Mouse (Mus musculus) left cerebral cortex, postnatal 14 days (tissue): Measurements from ENCODE around the gene Gm28042. TPM values are rescaled to one million over a fixed set of nuclear protein-coding genes. Genes with fewer than 3 reads are reported as not detected.

ENCODE experiments used
- DNase-seq, 2 experiments: peaks; one replicate each; pipeline ENCODE4 v3.0.0; 2021 to 2022; ENCODE audit warnings: low spot score in 2 of 2, mixed read lengths in 1 of 2
- intact Hi-C: fragments of 180-260 bp; cut with DNase I; formaldehyde crosslinking; loops from one replicate; pipeline ENCODE4 v1.15.1; 2025
- total RNA-seq, 2 experiments: library from RNA; stranded (reverse); gene quantifications; 2 replicates each; pipeline ENCODE4 v1.2.3; 2021

Gm28042 gene
- total RNA-seq, 2 experiments from 2014 or later, result 1.0 to 1.2 TPM

- no peak for DNase-seq
- intact Hi-C loops, result no loop called here
Measured at GRCm38 (mm10) chr2:120008672-120009071, 18.6 kb upstream of the Gm28042 start.

GRCm38 (mm10) chr2:120011462-120012200 lies 15.7 kb upstream of the Gm28042 start:
- intact Hi-C loops, result loop anchor here (2.0 kb wide), 1 partner anchor 41 kb away; no protein-coding TSS in a partner anchor
- DNase-seq, result peak; percentile 70 to 71

GRCm38 (mm10) chr2:120012924-120013323 lies 14.4 kb upstream of the Gm28042 start:
- no peak for DNase-seq
- intact Hi-C loops, result no loop called here

DNA sequence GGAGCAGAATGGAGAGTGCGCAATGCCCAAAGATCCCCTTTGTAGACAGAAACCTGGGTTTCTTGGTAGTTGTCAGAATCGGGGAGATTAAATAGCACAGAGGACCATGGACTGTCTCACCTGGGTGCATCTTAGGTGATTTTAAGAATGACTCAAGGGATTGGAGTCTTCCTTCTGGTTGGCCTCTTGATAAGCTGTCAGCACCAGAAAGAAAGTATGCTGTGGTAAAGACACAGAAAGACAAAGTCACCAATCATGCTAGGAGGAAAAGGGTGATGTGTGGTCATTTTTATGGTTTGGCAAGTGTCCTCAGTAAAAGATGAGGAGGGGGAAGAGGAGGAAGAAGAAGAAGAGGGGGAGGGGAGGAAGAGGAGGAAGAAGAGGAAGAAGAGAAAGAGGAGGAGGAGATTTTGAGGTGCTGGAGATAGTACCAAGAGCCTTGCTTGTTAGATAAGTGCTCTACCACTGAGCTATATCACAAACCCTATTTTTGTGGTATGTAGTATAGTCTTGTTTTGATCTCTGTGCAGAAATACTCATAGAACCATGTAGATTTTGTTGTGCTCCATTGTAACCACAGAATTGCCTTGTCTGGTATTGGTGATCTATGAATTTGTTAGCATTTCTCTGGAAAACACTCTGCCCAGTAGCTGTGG lies 13.3 kb upstream of the Gm28042 start:
- intact Hi-C loops, result no loop called here
- no peak for DNase-seq

DNA sequence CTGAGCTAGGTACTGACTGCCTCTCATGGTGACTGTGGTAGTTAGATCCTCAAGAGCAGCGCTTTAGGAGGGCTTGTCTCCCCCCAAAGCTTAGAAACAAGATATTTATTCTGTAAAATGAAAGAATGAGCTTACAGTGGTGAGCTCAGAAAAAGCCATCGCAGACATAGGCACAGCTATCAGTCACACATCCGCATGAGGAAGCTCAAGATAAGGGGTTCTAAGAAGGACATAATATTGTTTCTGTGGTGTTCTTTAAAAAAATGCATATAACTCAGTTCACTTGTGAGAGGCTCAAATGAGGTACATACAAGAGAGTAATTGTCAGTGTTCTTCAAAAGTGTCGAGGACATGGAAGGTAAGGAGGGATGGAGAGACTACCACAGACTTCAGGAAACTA lies 11.4 kb upstream of the Gm28042 start:
- intact Hi-C loops, result no loop called here

GRCm38 (mm10) chr2:120017599-120017998 lies 9.7 kb upstream of the Gm28042 start:
- intact Hi-C loops, result no loop called here
- no peak for DNase-seq

More for the DNA sequence above, 11.4 kb upstream of the Gm28042 start:
- no peak for DNase-seq

- DNase-seq, result no peak
- intact Hi-C loops, result no loop called here
Measured at GRCm38 (mm10) chr2:120024337-120024736, 3.0 kb upstream of the Gm28042 start.

GRCm38 (mm10) chr2:120027950-120028331 lies 648 bp downstream of the Gm28042 start:
- intact Hi-C loops, result loop anchor here (5.0 kb wide), 1 partner anchor 56 kb away; the partner anchor contains the start of gene Mapkbp1
- no peak for DNase-seq

DNA sequence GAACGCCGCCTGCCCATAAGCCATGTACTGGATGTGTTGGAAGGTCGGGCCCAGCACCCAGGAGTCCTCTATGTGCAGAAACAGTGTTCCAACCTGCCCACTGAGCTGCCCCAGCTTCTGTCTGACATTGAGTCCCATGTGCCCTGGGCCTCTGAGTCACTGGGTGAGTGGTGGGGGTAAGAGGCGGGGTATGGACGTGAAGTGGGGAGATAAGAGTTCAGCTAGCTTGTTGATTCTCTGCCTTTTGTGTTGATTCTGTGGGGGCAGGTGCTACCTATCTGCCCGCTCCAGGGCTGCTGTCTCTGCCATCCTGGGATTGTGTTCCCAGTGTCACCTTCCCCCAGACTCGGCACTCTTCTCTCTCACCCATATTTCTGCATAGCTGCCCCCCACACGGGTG lies 3.1 kb downstream of the Gm28042 start:
- intact Hi-C loops, result no loop called here
- DNase-seq, result no peak

DNA sequence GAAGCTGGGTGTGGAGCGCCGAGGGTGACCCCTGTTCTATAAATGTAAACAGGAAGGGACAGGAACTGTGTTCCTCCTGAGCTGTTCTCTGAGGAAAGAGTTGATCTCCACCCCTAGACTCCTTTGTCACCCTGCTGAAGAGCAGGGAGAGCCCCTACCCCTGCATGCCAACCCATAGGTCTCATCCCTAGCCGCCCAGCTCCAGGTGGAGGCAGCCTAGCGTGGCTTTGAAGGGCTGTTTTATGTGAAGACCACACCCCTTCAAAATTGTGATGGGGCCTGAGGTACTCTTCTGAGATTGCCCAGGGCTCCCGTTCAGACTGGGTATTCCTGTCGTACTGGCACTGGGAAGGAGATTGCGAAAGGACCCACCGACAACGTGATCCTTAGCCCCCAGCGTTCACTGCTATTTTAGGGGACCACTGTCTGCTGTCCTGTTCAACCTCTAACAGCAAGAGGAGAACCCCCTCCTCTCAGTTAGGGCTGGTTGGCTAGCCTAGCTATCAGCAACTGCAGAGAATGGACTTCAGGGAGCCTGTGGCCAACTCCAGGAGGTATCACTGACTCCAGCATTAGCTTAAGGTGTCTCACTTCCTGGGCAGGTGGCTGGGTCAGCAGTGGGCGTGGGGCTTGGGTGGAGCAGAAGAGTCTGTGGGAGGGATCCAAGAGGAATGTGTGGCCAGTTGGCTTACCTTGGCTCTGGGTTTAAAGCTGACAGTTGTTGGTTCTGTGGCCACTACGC lies 5.6 kb downstream of the Gm28042 start, which contains the start of gene Pla2g4b:
TSS of gene Pla2g4b (plus strand) at position 692 of the 742 bp plus-strand sequence.
- DNase-seq, result no peak
- intact Hi-C loops, result no loop called here

DNA sequence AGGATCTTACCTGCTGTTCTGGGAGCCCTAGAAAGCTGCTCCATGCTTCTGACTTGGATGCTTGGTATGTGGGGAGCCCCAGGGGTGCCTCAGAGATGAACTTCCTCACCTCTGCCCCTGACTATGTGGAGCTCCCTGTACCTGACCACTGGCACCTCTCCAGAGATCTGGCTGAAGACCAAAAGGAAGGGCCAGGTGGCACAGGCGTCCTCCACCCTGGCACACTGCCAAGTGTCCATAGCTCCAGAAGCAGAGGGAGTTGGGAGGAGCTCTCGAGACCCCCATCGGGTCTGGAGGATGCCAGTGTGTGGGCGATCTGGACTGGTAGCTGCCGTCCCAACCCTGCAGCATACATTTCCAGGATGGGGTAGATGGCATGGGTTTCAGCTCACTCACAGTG lies 6.4 kb downstream of the Gm28042 start:
- intact Hi-C loops, result no loop called here

GRCm38 (mm10) chr2:120037744-120038143 lies 10.5 kb downstream of the Gm28042 start:
- DNase-seq, result no peak
- intact Hi-C loops, result no loop called here

More for the DNA sequence above, 6.4 kb downstream of the Gm28042 start:
- no peak for DNase-seq

- DNase-seq, result no peak
- intact Hi-C loops, result no loop called here
Measured at GRCm38 (mm10) chr2:120040991-120041390, 13.7 kb downstream of the Gm28042 start.

- intact Hi-C loops, result no loop called here
- peak; percentile 57 to 76 for DNase-seq
Measured at GRCm38 (mm10) chr2:120044101-120044603, 16.9 kb downstream of the Gm28042 start.

GRCm38 (mm10) chr2:120044676-120045075 lies 17.4 kb downstream of the Gm28042 start:
- intact Hi-C loops, result no loop called here
- no peak for DNase-seq

DNA sequence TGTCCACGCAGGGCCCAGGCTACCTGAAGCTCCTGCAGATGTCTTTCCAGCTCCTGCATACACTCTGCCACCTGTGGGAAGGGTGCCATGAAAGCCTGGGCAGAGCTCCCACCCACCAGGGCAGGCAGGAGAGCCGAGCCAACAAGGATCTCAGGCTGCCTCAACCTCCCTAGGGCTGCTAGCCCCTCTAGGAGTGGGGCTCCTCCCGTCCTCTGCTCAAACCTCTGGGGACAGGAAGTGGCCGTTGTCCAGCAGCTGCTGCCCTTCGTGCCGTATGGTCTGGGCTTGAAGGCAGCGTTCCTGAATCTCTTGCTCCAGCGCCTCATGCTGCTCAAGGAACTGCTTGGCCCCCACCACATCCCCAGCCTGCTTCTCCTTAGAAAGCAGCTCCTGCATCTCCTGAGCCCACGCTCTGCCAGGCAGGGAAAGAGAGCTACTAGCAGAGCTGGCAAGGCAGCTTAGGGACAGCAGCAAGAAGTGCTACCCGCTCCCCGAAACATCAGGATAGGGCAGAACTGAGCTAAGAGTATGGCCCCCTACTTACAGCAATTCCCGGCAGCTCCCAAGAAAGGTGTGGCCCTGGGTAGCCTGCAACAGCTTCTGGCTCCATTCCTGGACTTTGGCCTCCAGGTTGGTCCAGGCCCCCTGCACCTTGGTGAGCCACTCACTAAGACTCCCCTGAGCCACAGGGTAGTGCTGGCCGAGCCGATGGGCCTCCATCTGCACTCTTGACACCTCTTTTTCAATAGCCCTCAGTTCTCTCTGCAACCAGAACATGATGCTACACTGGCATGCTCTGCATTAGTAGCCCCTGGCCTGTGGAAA lies 19.4 kb downstream of the Gm28042 start:
- peak; percentile 49 to 62 for DNase-seq
- intact Hi-C loops, result no loop called here

DNA sequence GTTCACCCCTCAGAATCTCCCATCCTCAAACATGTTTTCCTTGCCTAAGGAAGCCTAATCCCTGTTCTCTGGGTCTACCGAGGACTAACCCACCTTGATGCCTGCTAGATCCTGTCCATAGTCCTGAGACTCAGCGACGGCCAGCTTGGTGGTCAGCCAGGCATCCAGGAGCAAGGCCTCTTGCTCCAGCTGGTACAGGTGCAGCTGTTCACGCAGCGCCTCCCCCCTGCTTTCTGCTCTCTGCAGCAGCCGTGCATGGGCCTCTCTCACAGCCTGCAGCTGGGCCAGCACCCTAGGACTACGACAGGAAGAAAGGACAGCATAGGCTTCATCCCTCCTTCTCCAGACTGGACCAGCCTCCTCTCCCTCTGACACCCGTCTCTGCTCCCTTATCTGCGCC lies 20.9 kb downstream of the Gm28042 start:
- DNase-seq, result no peak
- intact Hi-C loops, result no loop called here

- DNase-seq, result peak in 1 of 2 experiments; percentile 38
- intact Hi-C loops, result no loop called here
Measured at GRCm38 (mm10) chr2:120049632-120050274, 22.5 kb downstream of the Gm28042 start.

- intact Hi-C loops, result no loop called here
- DNase-seq, result no peak
Measured at GRCm38 (mm10) chr2:120051405-120051804, 24.1 kb downstream of the Gm28042 start.
